Mouse (Mus musculus): Measurements from ENCODE around the gene Snap29.

Snap29 gene

DNA sequence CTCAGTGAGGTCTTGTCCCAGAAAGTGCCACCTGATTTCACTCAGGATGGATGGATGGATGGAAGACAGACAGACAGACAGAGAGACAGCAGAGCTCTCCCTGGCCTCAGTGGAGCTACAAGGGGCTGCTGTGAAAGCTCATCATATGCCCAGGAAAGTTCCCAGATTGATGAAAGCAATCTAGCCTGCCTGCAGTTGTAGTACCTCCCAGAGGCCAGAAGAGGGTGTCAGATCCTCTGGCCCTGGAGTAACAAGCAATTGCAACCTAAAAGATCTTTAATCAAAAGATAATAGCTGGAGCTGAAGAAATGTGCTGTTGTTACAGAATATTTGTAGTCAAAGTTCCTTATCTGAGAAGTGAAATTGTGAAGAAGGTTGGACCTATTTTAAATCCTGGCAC, 68.3 kb downstream of the Snap29 start:
- peak; percentile 61 to 68 for DNase-seq

DNA sequence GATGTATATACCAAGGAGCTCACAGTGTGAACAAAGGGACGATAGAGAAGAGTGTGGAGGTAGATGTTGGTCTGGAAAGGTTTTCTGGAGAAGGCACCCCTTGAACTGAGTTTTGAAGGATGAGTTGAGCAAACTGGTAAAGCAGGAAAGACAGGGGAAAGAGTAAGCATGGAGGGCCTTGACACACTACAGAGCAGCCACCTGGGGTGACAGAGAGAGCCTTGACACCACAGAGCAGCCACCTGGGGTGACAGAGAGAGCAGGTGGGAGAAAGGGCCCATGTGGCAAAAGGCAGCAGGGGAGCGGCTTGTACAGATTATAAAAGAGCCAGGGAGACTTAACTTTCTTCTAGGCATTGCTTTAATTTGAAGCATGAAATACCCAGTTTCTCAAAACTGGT, 69.0 kb downstream of the Snap29 start:
- no peak for DNase-seq

DNA sequence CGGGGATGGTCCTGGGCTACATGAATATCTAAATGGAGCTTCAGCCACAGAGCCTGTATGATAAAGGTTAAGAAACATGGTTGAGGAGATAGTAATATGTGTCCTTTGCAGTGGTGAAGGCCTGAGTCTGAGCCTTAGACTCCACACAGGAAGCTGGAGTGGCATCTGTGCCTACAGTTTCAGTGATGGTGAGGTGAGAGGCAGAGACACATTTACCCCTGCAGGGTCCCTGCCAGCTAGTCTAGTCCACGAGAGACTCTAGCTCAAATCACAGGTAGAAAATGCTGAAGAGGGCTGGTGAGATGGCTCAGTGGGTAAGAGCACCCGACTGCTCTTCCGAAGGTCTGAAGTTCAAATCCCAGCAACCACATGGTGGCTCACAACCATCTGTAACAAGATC, 69.5 kb downstream of the Snap29 start:
- DNase-seq = no peak

DNA sequence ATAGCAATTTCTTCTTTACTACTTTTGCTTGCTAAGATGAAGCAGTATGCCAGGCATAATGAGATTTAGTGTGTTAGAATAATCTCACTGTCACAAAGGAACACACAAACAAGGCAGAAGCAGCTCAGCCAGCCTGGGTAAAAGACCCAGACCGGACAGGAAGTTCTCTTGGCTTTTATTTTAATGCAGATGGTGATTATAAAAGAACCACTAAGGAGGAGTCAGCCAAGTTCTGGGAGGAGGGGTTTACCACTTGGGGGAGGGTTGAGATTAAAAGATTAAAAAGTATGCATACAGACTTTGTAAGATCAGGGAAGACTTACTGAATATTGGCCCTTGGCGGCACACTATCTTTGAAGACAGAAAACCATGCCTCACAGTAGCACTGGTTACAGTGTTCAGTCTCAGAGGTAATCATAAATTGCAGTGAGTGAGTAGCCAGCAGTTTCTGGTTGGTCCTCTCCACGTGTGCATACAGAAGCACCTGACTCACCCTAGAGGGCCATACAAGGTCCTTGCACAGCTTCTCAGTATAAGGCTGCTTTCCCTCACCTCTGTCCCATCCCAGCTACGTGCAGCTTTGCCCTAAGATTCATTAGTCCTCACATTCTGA, 72.7 kb downstream of the Snap29 start:
- DNase-seq = no peak
